Mouse (Mus musculus): Measurements from ENCODE around the gene Gm5108. TPM values are rescaled to one million over a fixed set of nuclear protein-coding genes. Genes with fewer than 3 reads are reported as not detected.
A peak's percentile ranks its signal among the peaks of the same experiment; 100 is the strongest.

The Gm5108 gene
- polyA plus RNA-seq (2014; fragmentation: Nextera tagmentation; extraction: Ambion mirVana): not detected in 2 replicates

DNA sequence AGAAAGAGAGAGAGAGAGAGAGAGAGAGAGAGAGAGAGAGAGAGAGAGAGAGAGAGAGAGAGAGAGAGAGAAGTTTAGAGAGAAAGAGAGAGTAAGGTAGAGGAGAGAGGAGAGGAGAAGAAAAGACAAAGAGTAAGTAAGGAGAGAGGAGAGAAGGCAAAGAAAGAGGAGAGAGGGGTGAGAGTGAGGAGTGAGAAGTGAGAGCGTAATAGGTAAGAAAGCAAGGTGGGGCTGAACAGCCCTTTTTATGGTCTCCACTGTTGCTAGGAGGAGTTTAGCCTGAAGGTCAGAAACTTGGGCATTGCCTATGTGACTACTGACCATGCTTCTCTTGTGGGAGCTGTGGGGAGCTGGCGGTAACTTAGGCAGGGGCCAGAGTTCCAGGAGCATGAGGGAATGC lies at the start of gene Gm5108:
Gene Gm5108 (plus strand): TSS at position 301 of the 400 bp plus-strand sequence.
- no peaks in the 10 kb centered on the region for H3K36me3 ChIP-seq (ENCODE audit: control insufficient read depth, insufficient read depth, low read length)
- H3K4me2 ChIP-seq (replicated peaks; ENCODE audit: low read depth, low read length): no peak within 1 kb of the TSS
- WGBS: 85% methylated on average over 2 of the region's 2 CpGs
- no peak within 1 kb of the TSS for H3K4me3 ChIP-seq (ENCODE audit: low read length)
- H3K4me1 ChIP-seq (ENCODE audit: control insufficient read depth, insufficient read depth, low read length): no peaks in the 10 kb centered on the region
- no peak within 1 kb of the TSS for H3K27ac ChIP-seq (ENCODE audit: low read depth, low read length)
- H3K9me3 ChIP-seq (ENCODE audit: control insufficient read depth, low read length): no peaks in the 10 kb centered on the region
- no peak within 1 kb of the TSS for H3K9ac ChIP-seq (ENCODE audit: low read depth, low read length)
- ATAC-seq (ENCODE audit: low FRiP score, low TSS enrichment): no peak
- no peaks in the 10 kb centered on the region for H3K27me3 ChIP-seq (ENCODE audit: control insufficient read depth, insufficient read depth, low read length)

DNA sequence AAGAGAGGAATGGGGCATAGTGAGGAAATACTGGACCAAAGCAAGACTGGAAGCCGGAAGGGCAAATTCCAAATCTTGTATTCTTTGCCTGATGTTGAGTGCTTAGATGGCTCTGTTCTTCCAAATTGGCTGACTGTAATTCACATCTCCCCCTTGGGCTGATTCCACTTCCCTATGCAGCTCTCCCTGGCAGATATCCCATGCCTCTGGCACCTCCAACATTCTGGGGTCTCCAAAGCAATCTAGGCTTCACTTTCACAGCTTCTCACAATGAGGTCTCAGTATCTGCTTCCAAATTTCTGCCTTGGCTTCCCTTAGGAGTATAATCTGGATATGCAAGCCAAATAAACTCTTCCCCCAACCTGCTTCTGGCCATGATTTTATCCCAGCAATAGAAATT lies 42.5 kb upstream of the Gm5108 start:
- Histone ChIP-seq H3K4me1 (ENCODE audit: control insufficient read depth, insufficient read depth, low read length) (no peaks in the 10 kb centered on the region), H3K9me3 (ENCODE audit: control insufficient read depth, low read length) (no peaks in the 10 kb centered on the region), H3K9ac (ENCODE audit: low read depth, low read length) (no peak overlapping the region), H3K36me3 (ENCODE audit: control insufficient read depth, insufficient read depth, low read length) (no peaks in the 10 kb centered on the region), H3K4me3 (ENCODE audit: low read length) (no peak overlapping the region), H3K27ac (ENCODE audit: low read depth, low read length) (no peak overlapping the region), H3K4me2 (replicated peaks; ENCODE audit: low read depth, low read length) (no peak overlapping the region), H3K27me3 (ENCODE audit: control insufficient read depth, insufficient read depth, low read length) (no peaks in the 10 kb centered on the region)
- no peak for ATAC-seq (ENCODE audit: low FRiP score, low TSS enrichment)
- whole genome bisulfite sequencing: 87% methylated on average over 1 of the region's 1 CpGs

DNA sequence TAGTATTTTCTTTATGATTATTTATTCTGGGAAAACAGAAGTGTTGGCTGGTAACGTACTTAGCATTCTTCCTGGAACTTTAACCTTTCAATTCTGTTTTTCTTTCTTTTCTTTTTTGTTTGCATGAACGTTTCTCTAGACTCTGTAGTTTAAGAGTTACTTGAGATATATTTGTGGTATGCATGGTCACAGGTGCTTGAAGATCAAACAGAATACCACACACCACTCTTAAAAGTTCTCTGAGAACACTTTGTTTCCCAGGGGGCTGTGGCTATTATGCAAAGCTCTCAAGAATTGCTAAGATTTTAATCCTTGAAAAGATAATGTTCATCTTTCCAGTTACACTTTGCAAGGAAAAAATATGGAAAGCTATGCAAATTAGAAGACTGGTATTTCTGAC lies 36.9 kb upstream of the Gm5108 start:
- Histone ChIP-seq H3K27ac (ENCODE audit: low read depth, low read length) (no peak overlapping the region), H3K9ac (ENCODE audit: low read depth, low read length) (no peak overlapping the region), H3K4me3 (ENCODE audit: low read length) (no peak overlapping the region), H3K4me2 (replicated peaks; ENCODE audit: low read depth, low read length) (no peak overlapping the region), H3K4me1 (ENCODE audit: control insufficient read depth, insufficient read depth, low read length) (no peaks in the 10 kb centered on the region), H3K36me3 (ENCODE audit: control insufficient read depth, insufficient read depth, low read length) (no peaks in the 10 kb centered on the region), H3K27me3 (ENCODE audit: control insufficient read depth, insufficient read depth, low read length) (no peaks in the 10 kb centered on the region), H3K9me3 (ENCODE audit: control insufficient read depth, low read length) (no peaks in the 10 kb centered on the region)
- no peak for ATAC-seq (ENCODE audit: low FRiP score, low TSS enrichment)
- 66% methylated on average over 2 of the region's 2 CpGs for WGBS

DNA sequence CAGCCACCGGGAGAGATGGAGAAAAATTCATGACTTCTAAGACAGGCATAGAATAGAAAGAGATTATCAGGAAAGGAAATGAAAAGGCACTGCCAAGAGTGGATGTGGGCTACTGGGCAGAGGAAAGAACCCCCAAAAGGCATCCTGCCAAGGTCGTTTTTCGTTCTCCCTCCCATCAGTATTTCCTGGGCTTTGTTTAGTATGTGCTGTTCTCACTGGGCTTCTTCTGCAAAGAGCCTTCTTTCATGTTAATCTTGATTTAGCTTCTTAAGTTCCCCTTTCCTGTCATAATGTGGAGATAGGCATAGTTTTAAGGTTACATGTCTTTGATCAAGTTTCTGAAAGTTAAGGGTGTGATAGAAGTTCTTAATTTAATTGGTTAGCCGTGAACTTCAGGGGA lies 10.9 kb upstream of the Gm5108 start:
- Histone ChIP-seq H3K4me1 (ENCODE audit: control insufficient read depth, insufficient read depth, low read length) (no peaks in the 10 kb centered on the region), H3K27ac (ENCODE audit: low read depth, low read length) (no peak overlapping the region), H3K9ac (ENCODE audit: low read depth, low read length) (no peak overlapping the region), H3K9me3 (ENCODE audit: control insufficient read depth, low read length) (no peaks in the 10 kb centered on the region), H3K36me3 (ENCODE audit: control insufficient read depth, insufficient read depth, low read length) (no peaks in the 10 kb centered on the region), H3K4me2 (replicated peaks; ENCODE audit: low read depth, low read length) (no peak overlapping the region), H3K27me3 (ENCODE audit: control insufficient read depth, insufficient read depth, low read length) (no peaks in the 10 kb centered on the region), H3K4me3 (ENCODE audit: low read length) (no peak overlapping the region)
- 40% methylated on average over 4 of the region's 4 CpGs for WGBS
- ATAC-seq (ENCODE audit: low FRiP score, low TSS enrichment): no peak

DNA sequence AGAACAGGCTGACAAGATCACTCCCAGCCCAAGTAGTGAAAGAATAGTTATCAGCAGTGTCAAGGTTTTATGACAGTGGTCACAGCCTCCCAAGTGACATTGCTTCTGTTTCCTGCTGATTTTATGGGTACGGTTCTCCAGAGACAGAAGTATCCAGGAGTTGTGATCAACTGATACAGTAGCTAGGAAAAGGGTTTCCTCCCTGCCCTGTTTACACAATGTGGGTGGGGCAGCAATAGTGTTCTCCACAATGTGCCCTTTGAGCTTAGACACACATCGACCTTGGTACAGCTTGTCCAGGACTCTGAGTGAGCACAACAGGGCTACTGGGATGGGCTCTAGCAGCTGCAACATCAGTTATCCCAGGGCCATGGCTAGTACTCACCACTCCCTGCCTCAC lies 9.8 kb upstream of the Gm5108 start:
- H3K36me3 ChIP-seq (ENCODE audit: control insufficient read depth, insufficient read depth, low read length): no peaks in the 10 kb centered on the region
- no peak overlapping the region for H3K27ac ChIP-seq (ENCODE audit: low read depth, low read length)
- H3K9me3 ChIP-seq (ENCODE audit: control insufficient read depth, low read length): no peaks in the 10 kb centered on the region
- WGBS: 13% methylated on average over 2 of the region's 2 CpGs
- H3K9ac ChIP-seq (ENCODE audit: low read depth, low read length): no peak overlapping the region
- no peak for ATAC-seq (ENCODE audit: low FRiP score, low TSS enrichment)
- no peak overlapping the region for H3K4me3 ChIP-seq (ENCODE audit: low read length)
- no peaks in the 10 kb centered on the region for H3K4me1 ChIP-seq (ENCODE audit: control insufficient read depth, insufficient read depth, low read length)
- H3K27me3 ChIP-seq (ENCODE audit: control insufficient read depth, insufficient read depth, low read length): no peaks in the 10 kb centered on the region
- no peak overlapping the region for H3K4me2 ChIP-seq (replicated peaks; ENCODE audit: low read depth, low read length)

DNA sequence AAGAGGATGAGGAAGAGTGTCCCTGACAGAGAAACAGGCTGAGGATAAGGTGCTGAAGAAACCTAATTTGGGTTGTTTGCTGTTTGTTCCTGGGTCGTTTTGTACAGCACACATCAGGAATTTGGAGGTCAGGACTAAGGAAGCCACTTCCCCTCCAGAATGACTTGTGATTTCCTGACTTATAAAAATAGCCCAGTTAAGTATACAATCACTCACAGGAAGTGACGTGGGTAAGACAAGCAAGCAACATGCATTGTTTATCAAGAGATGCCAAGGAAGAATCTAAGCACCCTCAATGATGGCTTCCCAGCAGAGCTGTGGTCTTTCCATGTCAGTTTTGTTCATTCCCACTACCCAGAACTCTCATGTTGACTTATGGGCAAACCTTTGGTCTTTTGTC lies 1.7 kb downstream of the Gm5108 start:
- ATAC-seq (ENCODE audit: low FRiP score, low TSS enrichment): no peak
- no peak overlapping the region for H3K4me3 ChIP-seq (ENCODE audit: low read length)
- no peaks in the 10 kb centered on the region for H3K4me1 ChIP-seq (ENCODE audit: control insufficient read depth, insufficient read depth, low read length)
- H3K9ac ChIP-seq (ENCODE audit: low read depth, low read length): no peak overlapping the region
- H3K9me3 ChIP-seq (ENCODE audit: control insufficient read depth, low read length): no peaks in the 10 kb centered on the region
- no peak overlapping the region for H3K4me2 ChIP-seq (replicated peaks; ENCODE audit: low read depth, low read length)
- 42% methylated on average over 2 of the region's 2 CpGs for WGBS
- H3K27me3 ChIP-seq (ENCODE audit: control insufficient read depth, insufficient read depth, low read length): no peaks in the 10 kb centered on the region
- H3K36me3 ChIP-seq (ENCODE audit: control insufficient read depth, insufficient read depth, low read length): no peaks in the 10 kb centered on the region
- no peak overlapping the region for H3K27ac ChIP-seq (ENCODE audit: low read depth, low read length)

DNA sequence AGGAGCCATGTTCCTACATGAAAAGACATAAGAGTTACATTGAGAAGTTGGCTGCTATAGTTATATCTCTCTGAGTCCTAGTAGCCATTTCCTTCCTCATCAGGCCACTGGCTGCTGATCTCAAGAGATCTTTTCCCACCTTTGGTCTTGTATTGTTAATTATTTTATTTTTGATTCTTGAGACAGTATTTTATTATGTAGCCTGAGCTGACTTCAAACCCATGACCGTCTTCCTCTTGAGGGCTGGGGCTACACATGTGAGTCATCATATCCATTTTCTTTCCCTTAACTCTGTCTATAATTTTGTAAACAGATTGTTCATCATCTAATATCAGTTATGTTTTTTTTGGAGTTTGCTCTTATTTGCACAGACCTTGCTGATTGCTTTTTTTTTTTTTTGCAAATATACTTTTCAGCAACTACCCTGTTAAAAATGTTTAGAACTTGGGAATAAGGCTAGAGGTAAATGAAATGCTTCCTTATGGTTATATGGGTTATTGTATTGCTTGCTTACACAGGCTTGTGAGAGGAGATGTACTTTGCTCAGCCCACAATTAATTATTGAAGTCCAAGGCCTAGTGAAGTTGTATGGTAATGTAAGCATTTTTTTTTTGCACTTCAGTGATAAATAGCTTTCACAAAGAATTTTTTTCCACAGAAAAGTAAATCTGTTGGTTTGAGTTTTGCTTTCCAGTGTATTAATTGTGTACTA lies 2.8 kb downstream of the Gm5108 start:
- 83% methylated on average over 1 of the region's 1 CpGs for WGBS
- no peak overlapping the region for H3K9ac ChIP-seq (ENCODE audit: low read depth, low read length)
- H3K27me3 ChIP-seq (ENCODE audit: control insufficient read depth, insufficient read depth, low read length): no peaks in the 10 kb centered on the region
- H3K9me3 ChIP-seq (ENCODE audit: control insufficient read depth, low read length): no peaks in the 10 kb centered on the region
- no peaks in the 10 kb centered on the region for H3K4me1 ChIP-seq (ENCODE audit: control insufficient read depth, insufficient read depth, low read length)
- no peak overlapping the region for H3K27ac ChIP-seq (ENCODE audit: low read depth, low read length)
- ATAC-seq (ENCODE audit: low FRiP score, low TSS enrichment): no peak
- no peak overlapping the region for H3K4me2 ChIP-seq (replicated peaks; ENCODE audit: low read depth, low read length)
- no peaks in the 10 kb centered on the region for H3K36me3 ChIP-seq (ENCODE audit: control insufficient read depth, insufficient read depth, low read length)
- H3K4me3 ChIP-seq (ENCODE audit: low read length): no peak overlapping the region

DNA sequence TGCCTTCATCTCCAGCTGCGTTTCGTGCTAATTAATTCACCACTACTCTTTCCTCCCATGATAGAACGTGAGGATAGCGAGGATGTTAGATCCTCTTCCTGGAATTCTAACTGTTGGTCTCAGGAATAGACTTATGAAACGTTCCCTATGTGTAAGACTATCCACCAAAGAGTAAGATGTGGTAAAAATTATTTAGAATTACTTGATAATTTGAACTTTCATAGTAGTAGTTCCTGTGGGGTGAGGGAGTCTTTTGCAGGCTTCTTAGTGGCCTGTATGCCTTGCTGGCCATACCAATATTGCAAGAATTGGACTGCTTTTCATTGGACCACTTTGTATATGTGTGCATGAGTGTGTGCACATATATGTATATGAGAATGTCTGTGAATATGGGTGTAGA lies 4.9 kb downstream of the Gm5108 start, which contains the start of gene Gm21905:
Gene Gm21905 (minus strand): TSS at position 101 of the 400 bp plus-strand sequence.
- no peaks in the 10 kb centered on the region for H3K27me3 ChIP-seq (ENCODE audit: control insufficient read depth, insufficient read depth, low read length)
- no peaks in the 10 kb centered on the region for H3K4me1 ChIP-seq (ENCODE audit: control insufficient read depth, insufficient read depth, low read length)
- H3K4me2 ChIP-seq (replicated peaks; ENCODE audit: low read depth, low read length): no peak within 1 kb of the TSS
- no peak within 1 kb of the TSS for H3K27ac ChIP-seq (ENCODE audit: low read depth, low read length)
- no peaks in the 10 kb centered on the region for H3K36me3 ChIP-seq (ENCODE audit: control insufficient read depth, insufficient read depth, low read length)
- H3K4me3 ChIP-seq (ENCODE audit: low read length): no peak within 1 kb of the TSS
- WGBS: 83% methylated on average over 5 of the region's 5 CpGs
- no peak for ATAC-seq (ENCODE audit: low FRiP score, low TSS enrichment)
- H3K9me3 ChIP-seq (ENCODE audit: control insufficient read depth, low read length): no peaks in the 10 kb centered on the region
- no peak within 1 kb of the TSS for H3K9ac ChIP-seq (ENCODE audit: low read depth, low read length)

DNA sequence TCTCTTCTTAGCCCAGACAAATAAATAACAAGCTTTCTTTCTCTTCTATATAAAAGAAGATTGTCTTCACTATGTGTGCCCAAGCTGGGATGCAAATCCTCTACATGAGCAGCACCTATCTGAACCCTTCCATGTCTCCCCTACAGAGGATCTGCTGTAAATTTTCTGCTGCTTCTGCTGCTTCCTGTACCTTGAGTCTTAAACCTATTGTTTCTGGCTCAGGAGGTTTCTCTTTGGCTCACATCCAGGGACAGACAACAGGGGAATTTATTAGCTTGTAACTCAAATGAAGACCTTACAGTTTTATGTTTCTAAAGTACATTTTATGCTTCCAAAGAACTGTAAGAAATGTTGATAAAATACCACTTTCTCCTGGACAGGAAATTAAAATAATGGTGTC lies 5.5 kb downstream of the Gm5108 start:
- Histone ChIP-seq H3K4me3 (ENCODE audit: low read length) (no peak overlapping the region), H3K36me3 (ENCODE audit: control insufficient read depth, insufficient read depth, low read length) (no peaks in the 10 kb centered on the region), H3K27me3 (ENCODE audit: control insufficient read depth, insufficient read depth, low read length) (no peaks in the 10 kb centered on the region), H3K27ac (ENCODE audit: low read depth, low read length) (no peak overlapping the region), H3K4me2 (replicated peaks; ENCODE audit: low read depth, low read length) (no peak overlapping the region), H3K9ac (ENCODE audit: low read depth, low read length) (no peak overlapping the region), H3K4me1 (ENCODE audit: control insufficient read depth, insufficient read depth, low read length) (no peaks in the 10 kb centered on the region), H3K9me3 (ENCODE audit: control insufficient read depth, low read length) (no peaks in the 10 kb centered on the region)
- peak; percentile 60; the same call in 1 of the 2 replicates for ATAC-seq (ENCODE audit: low FRiP score, low TSS enrichment)

Measured in kidney, embryonic 14.5 days (tissue).